Mouse (Mus musculus): ENCODE results near the gene Btbd2.

The Btbd2 gene

GRCm38 (mm10) chr10:80656863-80657623 is at the start of gene Btbd2:
Gene Btbd2, minus strand, starts transcription at chr10:80657071.
- peak; percentile 60 for DNase-seq

- DNase-seq = no peak
Measured at GRCm38 (mm10) chr10:80705479-80705878, 48.6 kb upstream of the Btbd2 start.

GRCm38 (mm10) chr10:80705033-80705432 is 48.2 kb upstream of the Btbd2 start:
- DNase-seq = no peak

- no peak for DNase-seq
Measured at GRCm38 (mm10) chr10:80704418-80704817, 47.5 kb upstream of the Btbd2 start.

GRCm38 (mm10) chr10:80703643-80704042 is 46.8 kb upstream of the Btbd2 start:
- peak; percentile 18 for DNase-seq

- DNase-seq = peak; percentile 91
Measured at GRCm38 (mm10) chr10:80702536-80703390, 45.9 kb upstream of the Btbd2 start.

GRCm38 (mm10) chr10:80701721-80702535 is 45.1 kb upstream of the Btbd2 start, which contains the start of the genes Mob3a and Izumo4:
Gene Mob3a, minus strand, starts transcription at chr10:80701977.
Gene Izumo4, plus strand, starts transcription at chr10:80702184.
- DNase-seq = peak; percentile 99

GRCm38 (mm10) chr10:80700732-80701131 is 43.9 kb upstream of the Btbd2 start:
- peak; percentile 73 for DNase-seq

GRCm38 (mm10) chr10:80700038-80700504 is 43.2 kb upstream of the Btbd2 start:
- DNase-seq = peak; percentile 30

- DNase-seq = peak; percentile 33
Measured at GRCm38 (mm10) chr10:80698605-80699004, 41.7 kb upstream of the Btbd2 start.

GRCm38 (mm10) chr10:80697812-80698211 is 40.9 kb upstream of the Btbd2 start:
- peak; percentile 36 for DNase-seq

GRCm38 (mm10) chr10:80697393-80697787 is 40.5 kb upstream of the Btbd2 start:
- DNase-seq = peak; percentile 20

GRCm38 (mm10) chr10:80696502-80697392 is 39.9 kb upstream of the Btbd2 start:
- peak; percentile 34 for DNase-seq

GRCm38 (mm10) chr10:80695801-80696501 is 39.1 kb upstream of the Btbd2 start:
- DNase-seq = peak; percentile 63

- DNase-seq = peak; percentile 87
Measured at GRCm38 (mm10) chr10:80695186-80695585, 38.3 kb upstream of the Btbd2 start.

- DNase-seq = peak; percentile 52
Measured at GRCm38 (mm10) chr10:80694159-80694938, 37.5 kb upstream of the Btbd2 start.

- DNase-seq = no peak
Measured at GRCm38 (mm10) chr10:80693401-80694045, 36.7 kb upstream of the Btbd2 start.

- DNase-seq = peak; percentile 63
Measured at GRCm38 (mm10) chr10:80692249-80693165, 35.6 kb upstream of the Btbd2 start.

Measured in thymus, postnatal 14 days (tissue).